Mouse (Mus musculus) limb, embryonic 14.5 days (tissue): ENCODE data around the gene Gm6614. TPM values are rescaled to one million over a fixed set of nuclear protein-coding genes. Genes with fewer than 3 reads are reported as not detected.
"Not testable (repeated sequence)": the region's sequence is repeated elsewhere in the genome, so short reads cannot be mapped to it uniquely, and the experiment has no call there.

Experiments used
- ATAC-seq: fragments of 200-750 bp; cut with Nextera tagmentation; 2 replicates; pipeline ENCODE4 v1.8.0; 2017; ENCODE audit warnings: low read depth, moderate number of reproducible peaks, moderate TSS enrichment; ENCODE audit not compliant: low FRiP score
- DNase-seq: peaks from one replicate; pipeline ENCODE4 v3.0.0-alpha.2; 2015; ENCODE audit warnings: low spot score
- H3K27ac ChIP-seq: fragments of 300-500 bp; sonication (generic); replicated peaks from 2 replicates; pipeline ENCODE4 v1.5.1; 2014; ENCODE audit warnings: low read depth, mild to moderate bottlenecking, low read length, moderate library complexity, mixed read lengths
- H3K27me3 ChIP-seq: fragments of 300-500 bp; sonication (generic); 2 replicates; pipeline ENCODE4 v1.6.1; 2014; ENCODE audit warnings: low read length, mixed read lengths; ENCODE audit not compliant: control insufficient read depth, insufficient read depth
- H3K36me3 ChIP-seq: fragments of 300-500 bp; sonication (generic); 2 replicates; pipeline ENCODE4 v1.6.1; 2014; ENCODE audit warnings: mild to moderate bottlenecking, low read length, moderate library complexity, mixed read lengths; ENCODE audit not compliant: control insufficient read depth, insufficient read depth
- H3K4me1 ChIP-seq: fragments of 300-500 bp; sonication (generic); 2 replicates; pipeline ENCODE4 v1.6.1; 2014; ENCODE audit warnings: antibody characterized with exemption, low read length, mixed read lengths; ENCODE audit not compliant: control insufficient read depth, insufficient read depth
- H3K4me2 ChIP-seq: fragments of 300-500 bp; sonication (generic); replicated peaks from 2 replicates; pipeline ENCODE4 v1.6.1; 2014; ENCODE audit warnings: low read depth, mild to moderate bottlenecking, low read length, moderate library complexity; ENCODE audit not compliant: severe bottlenecking
- H3K4me3 ChIP-seq: fragments of 300-500 bp; sonication (generic); replicated peaks from 2 replicates; pipeline ENCODE4 v1.5.1; 2014; ENCODE audit warnings: low read length
- H3K9ac ChIP-seq: fragments of 300-500 bp; sonication (generic); 2 replicates; pipeline ENCODE4 v1.6.1; 2014; ENCODE audit warnings: mild to moderate bottlenecking, low read depth, low read length, moderate library complexity; ENCODE audit not compliant: severe bottlenecking
- H3K9me3 ChIP-seq: fragments of 300-500 bp; sonication (generic); 2 replicates; pipeline ENCODE4 v1.6.1; 2016; ENCODE audit warnings: low read length; ENCODE audit not compliant: control insufficient read depth
- POLR2A ChIP-seq: fragments of 200-500 bp; IDR thresholded peaks from 2 replicates; pipeline ENCODE4 v1.8.0; 2012; ENCODE audit warnings: inconsistent platforms, mild to moderate bottlenecking, moderate library complexity, borderline replicate concordance; ENCODE audit not compliant: insufficient read depth, insufficient read length; ENCODE audit errors: extremely low read depth
- WGBS: fragments of 180-500 bp; shearing (Covaris S2); extraction: QIAGEN DNeasy Blood & Tissue Kit; methylation state at CpG from one replicate; pipeline ENCODE4 v1.1.7; 2014; 5-methylcytosine and 5-hydroxymethylcytosine counted together
- polyA plus RNA-seq, 2 experiments: library from polyadenylated mRNA; depleted of rRNA in 1 of 2; stranded (reverse) in 1 of 2; unstranded in 1 of 2; fragments of >200 nt; fragmentation: Nextera tagmentation in 1 of 2; extraction: Ambion mirVana in 1 of 2; gene quantifications; 2 replicates each; pipeline versions ENCODE4 v1.2.1 to v1.2.3; 2012 to 2014

Gene Gm6614
- polyA plus RNA-seq (2012; rRNA removed) = 0.04 and 0.09 TPM in 2 replicates
- polyA plus RNA-seq (2014; fragmentation: Nextera tagmentation; extraction: Ambion mirVana) = not detected in 2 replicates

DNA sequence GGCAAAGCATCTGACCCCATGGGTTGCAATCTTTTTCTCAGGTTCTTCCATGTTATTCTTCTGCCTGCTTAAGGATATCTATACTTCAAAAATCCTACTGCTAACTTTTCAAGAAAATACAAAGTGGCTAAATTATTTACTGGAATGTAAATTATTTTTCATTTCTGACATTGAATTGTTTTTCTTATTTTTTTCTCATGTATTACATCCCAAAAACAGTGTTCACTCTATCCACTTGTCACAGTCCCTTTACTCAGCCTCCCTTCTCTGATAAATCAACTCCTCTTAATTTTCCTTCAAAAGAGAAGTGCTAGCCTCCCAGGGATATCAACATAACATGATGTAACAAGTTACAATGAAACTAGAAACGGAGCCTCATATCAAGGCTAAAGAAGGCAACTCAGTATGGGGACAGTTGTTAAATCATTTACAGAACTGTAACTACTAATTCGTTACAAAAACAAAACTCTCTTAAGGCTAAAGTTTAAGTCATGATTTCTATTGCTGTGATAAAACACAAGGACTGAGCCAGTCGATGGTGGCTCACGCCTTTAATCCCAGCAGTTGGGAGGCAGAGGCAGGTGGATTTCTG is at the start of gene Gm6614:
Gene Gm6614 (minus strand): TSS at position 51 of the 592 bp plus-strand sequence.
- H3K4me2 ChIP-seq = no peak within 1 kb of the TSS
- 82% methylated on average over 4 of the region's 4 CpGs for WGBS
- no peaks in the 10 kb centered on the region for H3K9me3 ChIP-seq
- no peak for TF ChIP-seq POLR2A
- no peak within 1 kb of the TSS for H3K27ac ChIP-seq
- H3K36me3 ChIP-seq = no peaks in the 10 kb centered on the region
- no peak for ATAC-seq
- no peak for DNase-seq
- no peaks in the 10 kb centered on the region for H3K4me1 ChIP-seq
- no peak within 1 kb of the TSS for H3K9ac ChIP-seq
- no peaks in the 10 kb centered on the region for H3K27me3 ChIP-seq
- H3K4me3 ChIP-seq = no peak within 1 kb of the TSS

DNA sequence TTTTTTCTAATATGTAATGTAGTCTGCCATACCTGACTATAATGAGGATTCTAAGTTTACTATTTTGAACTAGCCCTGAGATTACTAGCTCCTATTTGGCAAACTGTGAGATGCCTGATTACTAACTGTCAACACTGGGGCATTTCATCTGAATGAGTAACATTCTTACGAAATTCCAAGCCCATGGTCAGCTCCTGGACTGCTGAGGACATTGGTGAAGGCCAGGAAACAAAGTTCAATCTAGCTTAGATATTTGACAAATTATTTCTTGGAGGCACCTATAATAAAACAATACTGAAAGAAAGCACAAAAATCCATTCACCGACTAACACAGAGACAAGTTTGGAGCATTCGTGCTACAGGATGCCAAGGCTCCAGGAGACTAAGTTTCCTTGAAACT is 47.1 kb upstream of the Gm6614 start:
- H3K9ac ChIP-seq, H3K4me1 ChIP-seq, H3K27me3 ChIP-seq, H3K4me3 ChIP-seq, DNase-seq, H3K4me2 ChIP-seq, ATAC-seq, H3K36me3 ChIP-seq, H3K9me3 ChIP-seq, H3K27ac ChIP-seq: not testable (repeated sequence)
- 75% methylated on average over 3 of the region's 3 CpGs for WGBS

DNA sequence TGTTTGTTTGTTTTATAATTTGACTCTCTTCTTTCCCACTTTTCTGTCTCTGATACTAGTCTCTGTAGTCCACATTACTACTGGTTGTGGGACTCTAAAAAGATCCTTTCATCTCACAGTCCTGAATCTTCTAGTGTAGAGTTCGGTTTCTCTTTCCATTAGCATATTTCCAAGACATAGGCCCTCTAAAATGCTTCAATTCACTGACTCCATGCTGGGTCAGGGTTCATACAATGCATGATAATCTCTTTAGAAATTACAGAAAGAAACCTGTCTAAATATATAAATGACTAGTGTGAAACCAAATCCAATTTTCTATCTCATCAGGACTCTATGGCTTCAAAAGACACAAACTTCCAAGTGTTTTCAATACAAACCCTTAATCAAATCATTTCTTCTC is 36.5 kb upstream of the Gm6614 start:
- no peak for TF ChIP-seq POLR2A
- H3K36me3 ChIP-seq = no peaks in the 10 kb centered on the region
- no peak overlapping the region for H3K27ac ChIP-seq
- H3K27me3 ChIP-seq = no peaks in the 10 kb centered on the region
- no peak overlapping the region for H3K4me2 ChIP-seq
- ATAC-seq (no peak), DNase-seq (no peak)
- no peak overlapping the region for H3K4me3 ChIP-seq
- H3K4me1 ChIP-seq = no peaks in the 10 kb centered on the region
- no peak overlapping the region for H3K9ac ChIP-seq
- 79% methylated on average over 1 of the region's 1 CpGs for WGBS
- H3K9me3 ChIP-seq = no peaks in the 10 kb centered on the region

DNA sequence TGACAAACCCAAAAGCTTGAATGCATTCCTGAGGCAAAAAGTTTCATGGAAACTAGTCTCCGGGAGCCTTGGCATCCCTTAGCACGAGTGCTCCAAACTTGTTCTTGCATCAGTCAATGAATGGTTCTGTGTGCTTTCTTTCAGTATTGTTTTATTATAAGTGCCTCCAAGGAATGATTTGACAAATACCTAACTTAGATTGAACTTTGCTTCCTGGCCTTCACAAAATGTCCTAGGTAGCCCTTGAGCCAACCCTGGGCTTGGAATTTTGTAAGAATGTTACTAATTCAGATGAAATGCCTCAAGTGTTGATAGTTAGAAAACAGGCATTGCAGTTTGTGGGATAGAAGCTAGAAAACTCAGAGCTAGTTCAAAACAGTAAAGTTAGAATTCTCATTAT is 34.5 kb upstream of the Gm6614 start:
- H3K4me1 ChIP-seq = no peaks in the 10 kb centered on the region
- no peak for TF ChIP-seq POLR2A
- H3K36me3 ChIP-seq = no peaks in the 10 kb centered on the region
- ATAC-seq (no peak), DNase-seq (no peak)
- H3K4me3 ChIP-seq = no peak overlapping the region
- H3K9ac ChIP-seq = no peak overlapping the region
- no peaks in the 10 kb centered on the region for H3K27me3 ChIP-seq
- no peak overlapping the region for H3K4me2 ChIP-seq
- no peak overlapping the region for H3K27ac ChIP-seq
- H3K9me3 ChIP-seq = no peaks in the 10 kb centered on the region
- 84% methylated on average over 2 of the region's 2 CpGs for WGBS

DNA sequence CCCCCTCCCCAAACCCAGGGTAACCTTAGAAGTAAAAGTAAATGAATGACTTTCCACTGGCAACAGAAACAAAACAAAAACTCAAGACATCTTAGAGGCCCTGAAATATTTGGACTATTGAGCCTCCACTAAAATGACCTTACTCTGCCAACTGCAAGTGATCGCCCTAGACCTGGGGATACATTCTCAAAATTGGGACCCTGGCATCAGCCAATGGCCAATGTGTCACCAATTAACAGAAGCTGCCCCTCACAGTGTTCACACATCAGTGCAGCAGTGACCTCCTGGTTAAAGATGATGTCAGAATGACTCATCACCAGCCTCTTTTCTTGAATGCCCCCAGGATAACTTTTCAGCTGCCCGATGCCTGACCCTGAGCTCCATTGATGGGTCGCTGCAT is 30.7 kb upstream of the Gm6614 start:
- WGBS = 90% methylated on average over 3 of the region's 3 CpGs
- Histone ChIP-seq H3K4me2 (no peak overlapping the region), H3K4me1 (no peaks in the 10 kb centered on the region), H3K9ac (no peak overlapping the region), H3K27me3 (no peaks in the 10 kb centered on the region), H3K9me3 (no peaks in the 10 kb centered on the region), H3K36me3 (no peaks in the 10 kb centered on the region), H3K4me3 (no peak overlapping the region), H3K27ac (no peak overlapping the region)
- ATAC-seq (no peak), DNase-seq (no peak)
- TF ChIP-seq POLR2A = no peak
